Mouse (Mus musculus): ENCODE data around the gene Cyp2u1.
"Not testable (repeated sequence)": the region's sequence is repeated elsewhere in the genome, so short reads cannot be mapped to it uniquely, and the experiment has no call there.

Gene Cyp2u1

GRCm38 (mm10) chr3:131302452-131303319 lies at the start of gene Cyp2u1:
Cyp2u1 (minus strand) TSS chr3:131303227.
- peak; percentile 84 for DNase-seq

GRCm38 (mm10) chr3:131350539-131350938 lies 47.5 kb upstream of the Cyp2u1 start:
- no peak for DNase-seq

GRCm38 (mm10) chr3:131349013-131349412 lies 46.0 kb upstream of the Cyp2u1 start:
- DNase-seq = no peak

DNA sequence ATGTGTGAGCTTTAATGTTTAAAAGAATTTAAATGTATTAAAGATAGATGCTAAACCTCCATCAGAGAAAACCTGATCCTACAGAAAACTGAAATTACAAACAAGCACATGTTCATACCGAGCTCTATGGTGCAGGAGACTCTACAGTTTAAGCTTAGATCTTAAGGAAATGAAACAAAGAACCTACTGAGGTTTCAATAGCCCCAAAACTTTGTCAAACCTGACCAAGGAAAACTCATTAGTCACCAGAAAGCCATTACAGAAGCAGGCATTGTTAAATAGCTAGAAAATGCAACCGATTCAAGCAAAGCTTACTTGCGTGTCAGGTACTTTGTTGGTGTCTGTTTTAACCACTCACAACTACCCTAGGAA lies 45.5 kb upstream of the Cyp2u1 start:
- no peak for DNase-seq

GRCm38 (mm10) chr3:131347831-131348578 lies 45.0 kb upstream of the Cyp2u1 start:
- DNase-seq = peak; percentile 15

DNA sequence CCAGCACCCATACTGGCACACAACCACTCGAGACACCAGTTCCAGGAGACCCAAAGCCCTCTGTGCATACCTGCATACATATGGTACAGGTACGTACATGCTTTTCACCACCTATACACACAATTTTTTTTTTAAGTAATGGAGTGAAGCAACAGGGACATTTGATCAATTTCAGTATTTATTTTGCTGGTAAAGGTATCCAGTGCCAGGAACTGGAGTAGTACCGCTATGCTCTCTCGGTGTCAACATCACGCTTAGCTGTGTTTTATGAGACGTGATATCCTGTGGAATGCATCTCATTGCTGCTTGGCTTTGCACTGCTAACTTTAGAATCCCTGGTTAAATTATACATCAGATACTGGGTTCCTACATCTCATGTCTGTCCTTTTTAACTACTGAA lies 42.9 kb upstream of the Cyp2u1 start:
- DNase-seq = no peak

DNA sequence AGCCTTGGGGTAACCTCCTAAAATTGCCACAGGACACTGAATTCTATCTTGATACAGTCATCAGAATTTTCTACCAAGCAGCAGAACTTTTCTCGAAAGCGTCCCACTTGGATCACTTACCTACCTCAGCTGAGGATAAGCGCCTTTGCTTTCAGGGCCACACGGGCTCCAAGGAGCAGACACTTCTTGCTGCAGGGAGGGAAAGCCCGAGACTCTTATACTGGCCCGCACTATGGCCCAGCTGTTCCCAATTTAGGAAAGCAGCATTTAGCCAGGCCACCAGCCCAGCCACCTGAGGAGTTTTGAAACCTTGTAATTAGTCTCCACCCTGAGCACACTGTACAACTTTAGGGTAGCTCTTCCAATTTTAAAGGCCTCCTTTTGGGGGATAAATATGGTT lies 40.3 kb upstream of the Cyp2u1 start:
- no peak for DNase-seq

GRCm38 (mm10) chr3:131340885-131341284 lies 37.9 kb upstream of the Cyp2u1 start:
- DNase-seq = no peak

GRCm38 (mm10) chr3:131339280-131339679 lies 36.3 kb upstream of the Cyp2u1 start:
- no peak for DNase-seq

DNA sequence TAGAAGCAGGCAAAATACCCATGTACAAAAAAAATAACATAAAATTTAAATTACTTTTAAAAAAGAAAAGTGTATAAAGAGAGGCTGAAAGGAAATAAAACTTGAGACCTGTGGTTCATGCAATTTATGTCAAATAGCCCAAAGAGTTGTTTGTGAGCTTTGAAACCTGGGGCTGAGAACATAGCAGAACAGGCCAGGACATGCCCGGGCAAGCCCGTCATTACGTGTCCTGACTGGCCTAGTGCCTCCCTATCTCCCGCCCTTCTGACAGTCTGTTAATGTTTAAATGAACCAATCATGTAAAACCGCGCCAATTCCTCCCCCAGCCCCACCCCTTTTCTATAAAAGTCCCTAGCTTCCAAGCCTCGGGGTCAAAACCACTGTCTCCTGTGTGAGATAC lies 34.7 kb upstream of the Cyp2u1 start:
- not testable (repeated sequence) for DNase-seq

DNA sequence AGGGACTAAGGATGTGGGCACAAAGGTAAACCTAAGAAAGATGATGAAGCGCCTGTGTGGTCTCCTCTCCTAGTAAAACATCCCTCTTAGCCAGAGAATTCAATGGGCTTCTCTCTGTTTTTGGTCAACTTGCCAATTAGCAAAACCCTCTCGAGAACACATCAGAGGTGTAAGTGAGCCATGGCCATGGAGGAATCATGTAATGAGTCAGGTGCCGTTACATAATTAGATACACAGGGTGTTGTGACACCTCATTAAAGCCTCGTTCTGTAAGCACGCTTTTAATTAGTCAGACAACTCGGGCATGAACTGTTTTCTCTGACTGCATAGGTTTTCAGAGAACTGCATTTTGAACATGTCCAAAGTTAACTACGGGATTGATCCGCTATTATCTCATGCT lies 33.6 kb upstream of the Cyp2u1 start:
- DNase-seq = no peak

DNA sequence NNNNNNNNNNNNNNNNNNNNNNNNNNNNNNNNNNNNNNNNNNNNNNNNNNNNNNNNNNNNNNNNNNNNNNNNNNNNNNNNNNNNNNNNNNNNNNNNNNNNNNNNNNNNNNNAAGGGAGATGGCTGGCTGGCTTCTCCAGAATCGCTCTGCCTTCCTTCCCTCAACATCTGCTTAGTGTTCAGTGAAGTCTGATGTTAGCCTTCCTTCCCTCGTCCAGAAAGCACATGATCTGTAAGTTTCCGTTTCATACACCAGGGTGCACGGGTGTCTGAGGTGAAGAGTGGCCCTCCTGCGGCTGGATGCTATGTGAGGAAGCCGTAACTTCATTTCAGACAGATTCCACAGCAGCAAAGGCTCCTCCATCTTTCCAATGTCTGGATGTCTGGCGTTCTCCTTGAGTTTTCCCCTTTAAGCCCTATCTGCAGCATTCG lies 32.1 kb upstream of the Cyp2u1 start:
- DNase-seq = peak; percentile 22 to 23

- no peak for DNase-seq
Observed at GRCm38 (mm10) chr3:131327189-131327588, 24.2 kb upstream of the Cyp2u1 start.

DNA sequence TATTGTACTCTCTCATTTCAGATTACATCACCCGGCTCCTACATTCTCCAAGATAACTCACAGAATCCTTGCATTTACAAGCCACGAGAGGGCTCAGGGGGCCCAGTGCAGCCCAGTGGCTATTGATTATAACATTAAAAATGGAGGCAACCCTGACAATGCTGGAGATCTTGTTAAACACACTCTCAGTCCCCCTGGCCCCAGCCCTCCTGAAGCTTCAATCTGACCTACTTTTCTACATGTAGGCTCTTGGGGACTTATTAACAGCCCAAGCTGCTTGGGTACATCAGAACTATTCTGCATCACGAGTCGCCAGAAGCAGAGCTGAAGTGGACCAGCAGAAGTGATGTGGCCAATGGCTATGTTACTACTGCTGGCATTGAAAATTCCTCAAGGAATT lies 23.6 kb upstream of the Cyp2u1 start:
- DNase-seq = no peak

DNA sequence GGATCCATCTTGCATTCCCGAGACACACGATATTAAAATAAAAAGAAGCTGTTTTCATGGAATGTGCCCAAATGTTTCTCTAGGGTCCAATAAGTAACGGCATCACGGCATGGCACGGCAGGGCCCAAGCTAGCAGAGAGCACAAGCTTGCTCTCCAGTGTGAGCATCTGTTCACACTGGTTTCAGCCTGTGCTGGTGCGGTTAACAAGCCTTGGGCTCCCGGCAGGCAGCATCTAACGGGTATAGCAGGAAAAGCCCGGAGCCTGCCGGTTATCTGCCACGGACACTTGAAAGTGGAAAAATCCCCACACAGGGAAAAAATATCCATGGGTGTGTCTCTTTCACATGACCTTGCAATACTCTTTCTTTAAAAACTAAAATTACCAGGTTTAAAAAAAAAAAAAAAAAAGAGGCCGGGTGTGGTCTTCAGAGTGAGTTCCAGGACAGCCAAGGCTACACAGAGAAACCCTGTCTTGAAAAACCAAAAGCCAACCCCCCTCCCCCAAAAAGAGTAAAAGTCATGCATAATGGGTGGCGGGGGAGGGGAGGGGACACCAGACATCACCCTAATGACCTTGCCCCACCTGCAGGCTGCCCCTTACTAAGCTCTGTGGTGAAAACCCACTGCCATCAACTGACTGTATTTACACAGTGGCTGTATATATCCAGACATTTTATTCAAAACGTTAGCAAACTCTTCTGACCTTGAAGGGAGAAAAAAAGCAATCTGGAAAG lies 19.2 kb upstream of the Cyp2u1 start:
- no peak for DNase-seq

GRCm38 (mm10) chr3:131320184-131320583 lies 17.2 kb upstream of the Cyp2u1 start:
- peak; percentile 79 to 82 for DNase-seq

- DNase-seq = no peak
Observed at GRCm38 (mm10) chr3:131318211-131318610, 15.2 kb upstream of the Cyp2u1 start.

DNA sequence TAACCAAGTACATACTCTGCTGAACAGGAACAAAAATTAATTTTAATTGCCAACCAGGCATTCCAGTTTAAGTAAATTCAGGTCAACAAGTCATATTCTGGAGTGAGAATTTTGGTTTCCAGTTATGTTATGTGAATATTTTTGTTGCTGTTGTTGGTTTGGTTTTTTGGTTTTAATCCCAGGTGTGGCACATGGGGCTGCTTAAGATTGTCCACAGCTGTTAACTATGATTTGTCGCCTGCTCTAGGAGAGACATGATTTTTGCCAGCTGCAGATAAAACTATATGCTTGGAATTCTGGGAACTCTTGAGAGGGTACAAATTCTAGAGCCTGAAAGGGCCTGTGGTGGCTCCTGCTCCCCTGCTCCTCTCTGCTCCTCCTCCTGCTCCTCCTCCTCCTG lies 14.1 kb upstream of the Cyp2u1 start:
- no peak for DNase-seq

DNA sequence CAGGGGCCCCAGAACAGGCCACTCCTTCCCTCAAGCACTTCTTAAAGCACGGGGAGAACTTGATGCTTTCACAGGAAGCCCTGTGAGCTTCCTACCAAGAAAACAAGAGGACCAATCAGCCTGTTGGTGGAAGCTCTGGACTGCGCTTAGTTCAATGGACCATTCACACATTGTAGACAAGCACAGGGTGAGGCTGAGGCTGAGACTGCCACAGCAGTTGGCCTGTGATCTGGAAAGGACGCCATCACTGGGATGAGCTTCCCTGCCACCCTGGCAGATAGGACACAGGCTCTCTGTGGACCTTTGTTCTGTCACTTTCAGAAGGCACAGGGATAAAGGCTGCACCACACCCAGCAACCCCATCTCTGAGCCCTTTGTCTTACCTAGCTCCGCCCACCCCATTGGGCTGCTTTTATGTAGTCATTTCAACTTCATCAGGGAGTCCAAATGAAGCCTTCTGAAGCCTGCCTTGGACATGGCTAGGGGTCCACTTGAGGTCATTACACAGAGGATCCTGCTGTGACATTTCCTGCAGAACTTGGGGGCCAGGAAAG lies 13.0 kb upstream of the Cyp2u1 start:
- DNase-seq = no peak

- no peak for DNase-seq
Observed at GRCm38 (mm10) chr3:131312340-131312739, 9.3 kb upstream of the Cyp2u1 start.

- DNase-seq = no peak
Observed at GRCm38 (mm10) chr3:131310572-131310971, 7.5 kb upstream of the Cyp2u1 start.

DNA sequence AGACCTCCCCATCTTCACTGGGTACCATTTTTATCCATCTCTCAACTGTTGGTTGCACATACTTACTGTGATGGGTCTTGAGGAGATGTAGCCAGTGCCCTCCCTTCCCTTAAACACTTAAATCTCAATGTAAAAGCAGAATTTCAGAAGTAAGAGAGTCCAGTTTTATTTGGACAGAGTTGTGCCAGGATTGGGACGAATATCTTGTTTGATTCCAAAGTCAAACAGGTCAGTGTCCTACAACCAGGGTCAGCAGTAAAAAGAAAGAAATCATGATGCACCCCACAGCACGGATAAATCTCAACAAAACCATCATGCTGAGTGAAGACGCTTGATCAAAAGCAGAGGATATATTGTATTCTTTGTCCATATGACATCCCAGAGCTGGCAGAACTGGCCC lies 4.8 kb upstream of the Cyp2u1 start:
- no peak for DNase-seq

DNA sequence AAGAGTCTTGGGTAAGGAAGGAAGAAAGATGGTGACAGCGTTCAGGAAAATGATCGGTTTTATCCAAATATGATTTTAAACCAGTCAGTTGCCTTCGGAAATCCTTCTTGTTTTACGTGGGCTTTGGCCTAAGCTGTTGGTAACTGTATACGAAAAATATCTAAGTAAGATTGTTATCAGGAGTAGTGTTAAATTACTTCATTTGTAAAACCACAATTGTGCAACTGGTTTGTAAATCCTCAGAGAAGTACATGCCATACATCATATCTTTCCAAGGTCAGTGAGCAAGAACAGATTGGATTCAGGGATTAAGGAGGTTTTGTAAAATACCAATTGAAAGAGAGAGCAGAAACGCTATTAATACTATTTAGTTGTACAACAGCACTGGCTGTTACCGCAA lies 3.2 kb upstream of the Cyp2u1 start:
- no peak for DNase-seq
